Mouse (Mus musculus) heart, adult 11 months (tissue): ENCODE data around the gene Birc5.
A peak's percentile ranks its signal among the peaks of the same experiment; 100 is the strongest.

Source experiments
- DNase-seq: peaks from one replicate; pipeline ENCODE4 v3.0.0; 2022

Gene Birc5

DNA sequence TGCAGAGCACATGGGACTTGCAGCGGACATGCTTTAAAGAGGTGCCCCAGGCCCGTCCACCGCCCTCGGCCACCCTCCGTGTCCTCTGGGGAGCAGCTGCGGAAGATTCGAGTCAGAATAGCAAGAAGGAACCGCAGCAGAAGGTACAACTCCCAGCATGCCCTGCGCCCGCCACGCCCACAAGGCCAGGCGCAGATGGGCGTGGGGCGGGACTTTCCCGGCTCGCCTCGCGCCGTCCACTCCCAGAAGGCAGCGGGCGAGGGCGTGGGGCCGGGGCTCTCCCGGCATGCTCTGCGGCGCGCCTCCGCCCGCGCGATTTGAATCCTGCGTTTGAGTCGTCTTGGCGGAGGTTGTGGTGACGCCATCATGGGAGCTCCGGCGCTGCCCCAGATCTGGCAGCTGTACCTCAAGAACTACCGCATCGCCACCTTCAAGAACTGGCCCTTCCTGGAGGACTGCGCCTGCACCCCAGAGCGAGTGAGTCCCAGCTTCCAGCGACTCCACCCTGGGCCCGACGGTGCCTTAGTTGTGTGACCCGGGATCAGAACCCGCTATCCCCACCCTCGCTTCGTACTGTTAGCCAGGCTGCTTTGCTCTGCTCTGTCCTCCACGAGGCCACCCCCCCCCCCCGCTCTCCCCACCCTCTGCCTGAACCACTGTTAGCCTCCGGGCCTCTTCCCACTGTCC lies at the start of gene Birc5:
Birc5 (plus strand) TSS at position 267 of the 687 bp plus-strand sequence.
- peak; percentile 99 for DNase-seq

GRCm38 (mm10) chr11:117800038-117800437 lies 49.0 kb upstream of the Birc5 start:
- no peak for DNase-seq

DNA sequence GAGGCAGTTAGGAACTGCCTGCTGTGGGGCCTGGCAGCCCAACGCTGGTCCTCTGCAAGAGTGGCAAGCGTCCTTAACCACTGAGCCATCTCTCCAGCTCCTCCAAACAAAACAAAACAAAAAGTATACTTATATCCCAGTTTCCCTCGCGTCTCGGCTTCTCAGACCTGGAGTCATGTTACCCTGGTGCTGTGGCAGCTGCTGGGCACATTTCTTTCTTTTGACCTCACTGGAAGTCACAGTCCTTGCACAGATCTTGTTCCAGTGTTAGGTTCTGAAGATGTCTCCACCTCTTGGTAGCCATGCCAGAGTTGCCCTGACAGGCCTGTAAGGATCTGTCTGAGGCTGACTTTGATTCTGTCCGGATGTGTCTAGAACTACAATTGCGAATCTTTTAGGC lies 47.4 kb upstream of the Birc5 start:
- no peak for DNase-seq

GRCm38 (mm10) chr11:117803166-117803688 lies 45.8 kb upstream of the Birc5 start:
- peak; percentile 92 for DNase-seq

GRCm38 (mm10) chr11:117806781-117807180 lies 42.3 kb upstream of the Birc5 start:
- no peak for DNase-seq

DNA sequence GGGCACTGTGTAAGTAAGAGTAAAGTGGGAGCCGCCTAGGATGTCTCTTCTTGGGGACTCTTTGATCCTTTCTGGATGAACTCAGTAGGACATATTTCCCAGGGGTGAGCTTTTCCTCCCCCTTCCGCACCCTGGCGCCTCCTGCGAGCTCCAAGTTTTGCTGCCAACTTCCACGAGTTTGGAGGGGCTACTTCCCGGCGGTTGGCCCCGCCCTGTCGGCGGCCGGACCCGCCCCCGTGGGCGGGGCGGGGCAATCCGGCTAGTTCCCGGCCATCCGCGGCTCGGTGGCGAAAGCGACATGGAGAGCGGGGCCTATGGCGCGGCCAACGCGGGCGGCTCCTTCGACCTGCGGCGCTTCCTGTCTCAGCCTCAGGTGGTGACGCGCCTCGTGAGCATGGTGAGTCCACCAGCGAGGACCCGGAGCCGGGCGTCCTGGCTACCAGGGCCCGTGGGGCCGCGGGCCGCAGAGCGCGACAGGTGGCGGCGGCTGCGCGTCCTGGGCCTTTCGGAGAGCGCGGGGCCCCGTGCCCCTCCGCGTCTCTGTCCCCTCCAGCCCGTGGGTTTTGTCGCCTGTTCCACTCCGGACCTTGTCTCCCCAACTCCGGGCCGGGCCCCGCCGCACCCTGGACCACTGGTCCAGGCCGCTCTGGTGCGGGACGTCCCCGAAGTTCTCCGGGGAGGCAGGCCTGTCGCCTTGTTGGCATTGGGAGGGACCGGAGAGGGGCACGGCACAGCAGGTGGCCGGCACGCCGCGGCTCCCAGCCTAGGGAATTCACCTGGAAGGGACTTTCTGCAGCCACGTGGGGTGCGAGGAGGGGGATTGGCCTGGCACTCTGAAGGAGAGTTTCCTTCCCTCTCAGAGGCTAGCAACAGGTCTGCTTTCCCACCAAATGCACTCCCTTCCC lies 39.4 kb upstream of the Birc5 start, which contains the start of the genes Gm20708 and Syngr2:
Gm20708 (plus strand) TSS at position 262 of the 905 bp plus-strand sequence.
Syngr2 (plus strand) TSS at position 262 of the 905 bp plus-strand sequence.
- DNase-seq: peak; percentile 98

DNA sequence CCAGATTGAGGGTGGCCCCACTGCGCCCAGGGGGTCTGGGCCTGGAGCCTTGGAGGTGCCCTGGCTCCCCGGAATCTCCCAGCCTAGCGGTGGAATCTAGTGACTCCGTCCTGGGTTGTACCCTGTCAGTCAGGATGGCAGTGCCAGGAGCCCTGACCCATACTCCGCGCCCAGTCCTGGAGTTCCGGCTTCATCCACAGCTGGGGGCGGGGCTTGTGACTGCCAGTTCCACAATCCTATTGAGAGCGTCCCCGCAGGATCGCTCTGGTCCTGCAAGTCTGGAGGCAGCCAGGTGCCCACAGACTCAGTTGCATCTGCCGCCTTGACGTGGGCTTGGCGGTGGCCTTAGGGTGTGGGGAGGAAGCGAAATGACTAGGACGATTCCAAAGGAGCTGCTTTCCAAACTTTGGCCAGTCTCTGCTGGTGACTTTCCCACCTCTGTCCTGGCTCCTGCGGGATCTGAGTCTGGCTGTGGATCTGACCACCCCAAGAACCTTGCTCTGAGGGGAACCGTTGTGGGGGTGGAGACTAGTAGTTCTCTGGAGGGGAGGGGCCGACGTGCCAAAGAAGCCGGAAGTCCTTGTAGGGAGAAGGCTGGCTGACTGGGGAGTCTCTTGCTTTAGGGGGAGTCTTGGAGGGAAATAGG lies 38.5 kb upstream of the Birc5 start:
- peak; percentile 99 for DNase-seq

- DNase-seq: peak; percentile 93
These were observed 35.2 kb upstream of the Birc5 start for GRCm38 (mm10) chr11:117813867-117814266.

DNA sequence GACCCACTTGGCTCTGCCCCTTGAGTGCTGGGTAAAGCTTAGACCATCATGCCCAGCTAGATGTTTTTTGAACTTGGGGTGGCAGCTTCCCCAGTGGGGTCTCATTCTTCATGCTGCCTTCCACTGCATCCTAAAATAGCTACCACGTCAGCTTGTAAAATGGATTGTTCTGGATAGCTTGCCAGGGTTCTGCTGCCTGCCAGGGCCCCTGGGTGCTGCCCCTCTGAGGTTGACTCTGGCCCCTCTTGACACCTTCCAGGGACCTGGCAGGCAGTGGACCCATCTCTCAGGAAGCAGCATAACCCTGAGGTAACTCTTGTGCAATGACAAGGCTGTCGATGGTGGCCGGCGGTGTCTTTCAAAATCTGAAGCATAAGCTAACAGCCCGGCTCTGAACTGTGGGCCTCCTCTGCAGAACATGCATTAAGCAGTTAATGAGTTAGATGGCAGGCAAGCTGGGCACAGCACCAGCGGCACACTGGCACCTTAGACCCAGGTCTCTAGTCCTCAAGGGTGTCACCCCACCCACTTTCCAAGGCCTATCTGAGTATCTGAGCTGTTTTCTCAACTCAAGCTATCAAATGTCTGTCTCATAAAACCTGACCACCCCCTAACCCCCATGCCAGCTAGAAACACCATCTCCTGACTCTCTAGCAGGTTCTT lies 34.2 kb upstream of the Birc5 start:
- peak; percentile 89 for DNase-seq

DNA sequence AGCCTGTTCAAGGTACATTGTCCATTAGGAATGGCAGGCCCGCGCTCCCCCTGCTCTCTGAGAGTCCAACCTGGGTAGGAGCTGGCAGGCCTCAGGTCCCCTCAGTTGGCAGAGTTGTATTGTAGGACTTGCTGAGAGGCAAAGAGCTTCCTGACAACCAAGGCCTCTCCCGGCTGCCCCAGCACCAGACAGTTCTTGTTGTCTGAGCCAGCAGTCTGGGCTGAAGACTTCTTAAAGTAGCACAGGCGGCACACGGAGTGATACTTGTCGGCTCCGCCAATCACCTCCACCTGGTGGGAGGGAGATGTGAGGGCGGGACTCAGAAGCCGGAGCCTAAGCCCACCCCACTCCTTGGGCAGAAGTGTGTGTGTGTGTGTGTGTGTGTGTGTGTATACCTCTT lies 33.2 kb upstream of the Birc5 start:
- DNase-seq: peak; percentile 93

- DNase-seq: no peak
These were observed 32.6 kb upstream of the Birc5 start for GRCm38 (mm10) chr11:117816389-117816996.

GRCm38 (mm10) chr11:117819095-117819494 lies 30.0 kb upstream of the Birc5 start:
- DNase-seq: peak; percentile 99

DNA sequence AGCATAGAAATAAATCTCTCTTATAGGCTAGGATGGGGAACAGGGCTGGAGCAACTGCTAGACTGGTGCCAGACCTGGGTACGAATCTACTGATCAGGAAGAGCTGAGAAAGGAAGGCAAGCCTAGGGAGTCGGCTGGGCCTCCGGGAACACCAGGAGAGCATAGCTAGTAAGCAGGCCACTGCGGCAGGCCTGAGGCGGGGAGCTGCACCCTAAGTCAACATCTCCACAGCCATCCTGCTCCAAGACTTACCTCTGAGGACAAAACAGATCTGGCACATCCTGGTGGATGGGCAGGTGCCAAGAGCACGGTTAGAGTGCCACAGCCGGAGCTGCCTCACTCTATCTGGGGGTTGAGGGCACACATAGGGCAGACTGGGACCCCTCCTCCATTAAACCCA lies 28.9 kb upstream of the Birc5 start:
- DNase-seq: no peak

DNA sequence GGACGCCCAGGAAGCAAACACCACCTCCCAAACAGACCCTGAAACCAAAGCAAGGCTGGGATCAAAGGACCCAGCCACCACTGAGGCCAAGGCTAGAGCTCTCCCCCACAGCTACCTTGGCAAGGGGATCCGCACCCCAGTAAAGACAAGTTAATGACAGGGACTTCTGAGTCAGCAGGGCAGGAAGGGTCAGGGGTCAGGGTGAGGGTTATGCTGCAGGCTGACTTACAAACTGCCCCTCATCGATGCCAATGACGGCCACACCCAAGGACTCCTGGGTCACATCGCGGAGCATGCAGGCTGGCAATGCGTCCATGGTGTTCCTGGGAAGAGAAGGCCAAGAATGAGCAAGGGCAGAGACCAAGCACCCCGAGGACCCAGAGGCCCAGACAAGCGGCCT lies 27.2 kb upstream of the Birc5 start:
- no peak for DNase-seq

DNA sequence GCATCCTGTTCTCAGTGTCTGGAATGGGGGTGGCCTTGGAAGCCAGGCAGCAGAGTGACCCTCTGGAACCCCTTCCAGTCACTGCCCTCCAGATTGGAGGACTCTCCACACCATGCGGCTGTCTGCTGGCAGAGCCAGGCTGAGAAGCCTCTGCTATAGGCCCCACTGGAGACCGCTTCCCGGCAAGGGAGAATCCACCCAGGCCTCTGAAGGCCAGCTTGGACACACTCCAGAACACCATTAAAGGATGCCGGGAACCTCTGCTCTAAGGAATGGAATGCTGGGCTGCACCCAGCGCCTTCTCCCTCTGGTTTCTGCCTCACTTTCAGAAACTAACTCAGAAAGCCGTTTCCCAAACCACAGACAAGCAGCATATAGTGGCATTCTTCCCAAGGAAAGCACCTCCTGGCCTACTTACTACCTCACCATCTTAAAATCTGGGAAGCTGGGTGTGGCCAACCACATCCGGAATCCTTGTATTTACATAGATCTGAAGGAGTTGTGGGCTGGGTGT lies 26.3 kb upstream of the Birc5 start:
- no peak for DNase-seq

DNA sequence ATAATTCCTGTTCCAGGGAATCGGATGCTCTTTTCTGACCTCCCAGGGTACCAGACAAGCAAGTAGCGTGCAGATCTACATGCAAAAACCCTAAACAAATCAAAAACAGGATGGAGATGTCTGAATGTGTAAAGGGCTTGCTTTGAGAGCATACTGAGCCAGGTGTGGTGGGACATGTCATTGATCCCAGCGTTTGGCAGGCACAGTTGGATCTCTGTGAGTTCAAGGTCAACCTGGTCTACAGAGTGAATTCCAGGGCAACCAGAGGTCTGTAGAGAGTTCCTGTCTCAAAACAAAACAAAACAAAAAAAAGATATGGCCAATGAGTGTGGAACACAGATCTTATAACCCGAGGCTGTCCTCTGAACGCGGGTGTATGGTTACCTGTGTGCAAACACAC lies 25.6 kb upstream of the Birc5 start:
- DNase-seq: no peak

DNA sequence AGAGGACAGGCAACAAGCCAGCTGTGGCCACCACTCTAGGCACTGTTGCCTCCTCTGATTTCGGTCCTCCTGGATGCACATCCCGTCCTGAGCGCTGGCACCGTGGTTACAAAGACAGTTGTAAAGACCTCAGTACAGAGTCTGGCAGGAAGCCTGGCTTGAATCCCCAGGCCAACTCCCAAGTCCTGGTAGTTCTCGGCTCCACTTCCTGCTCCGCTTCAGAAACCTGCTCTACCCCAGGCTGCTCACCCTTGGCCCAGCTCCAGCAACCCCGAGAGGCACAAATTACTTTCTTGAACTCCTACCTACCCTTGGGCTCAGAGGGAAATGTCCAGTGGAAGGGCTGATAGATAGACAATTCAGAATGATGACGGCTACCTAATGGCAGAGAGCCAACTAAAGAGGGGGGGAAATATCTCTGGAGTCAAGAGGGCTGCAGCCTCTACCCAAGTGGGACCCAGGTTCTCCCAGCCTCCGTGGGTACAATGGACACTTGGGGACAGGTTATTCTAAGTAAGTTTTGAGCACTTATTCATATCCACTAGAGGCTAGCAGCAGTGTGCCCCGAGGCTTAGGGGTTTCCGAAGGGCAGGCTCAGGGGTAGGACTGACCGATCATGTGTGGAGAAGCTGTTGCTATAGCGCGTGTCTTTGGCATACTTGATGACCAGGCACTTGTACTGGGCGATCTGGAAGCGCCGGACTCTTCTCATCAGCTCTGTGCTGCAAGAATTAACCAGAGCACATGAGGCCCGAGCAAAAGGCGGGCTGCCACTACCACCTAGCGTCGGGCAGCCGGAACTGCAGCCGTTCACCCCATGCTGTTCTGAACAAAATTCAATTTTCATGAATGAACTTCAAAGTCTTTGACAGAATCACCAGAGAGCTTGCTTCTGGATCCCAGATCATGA lies 24.7 kb upstream of the Birc5 start:
- DNase-seq: peak; percentile 98

- peak; percentile 98 for DNase-seq
These were observed 23.5 kb upstream of the Birc5 start, which contains the start of the genes Afmid and Tk1 for GRCm38 (mm10) chr11:117825333-117826101. Afmid (plus strand) TSS chr11:117825924. Tk1 (minus strand) TSS chr11:117826092.

DNA sequence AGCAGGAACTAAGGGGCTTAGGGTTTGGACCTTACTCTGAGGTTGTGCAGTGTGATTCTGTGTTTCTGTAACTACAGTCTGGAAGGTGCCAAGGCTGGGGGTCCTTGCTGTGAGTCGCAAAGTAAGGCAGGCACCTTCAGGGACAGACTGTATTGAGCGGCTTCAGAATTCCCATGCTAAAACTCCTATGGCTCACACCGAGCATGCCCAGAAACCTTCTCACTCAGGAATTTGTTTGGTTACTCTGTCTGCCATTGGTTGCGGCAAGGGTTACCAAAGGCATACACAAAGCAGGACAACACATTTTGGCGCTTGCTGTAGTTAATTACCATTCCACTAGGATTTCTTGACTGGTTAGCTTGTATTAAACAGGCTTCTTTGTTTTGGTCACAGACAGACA lies 22.9 kb upstream of the Birc5 start:
- DNase-seq: no peak

DNA sequence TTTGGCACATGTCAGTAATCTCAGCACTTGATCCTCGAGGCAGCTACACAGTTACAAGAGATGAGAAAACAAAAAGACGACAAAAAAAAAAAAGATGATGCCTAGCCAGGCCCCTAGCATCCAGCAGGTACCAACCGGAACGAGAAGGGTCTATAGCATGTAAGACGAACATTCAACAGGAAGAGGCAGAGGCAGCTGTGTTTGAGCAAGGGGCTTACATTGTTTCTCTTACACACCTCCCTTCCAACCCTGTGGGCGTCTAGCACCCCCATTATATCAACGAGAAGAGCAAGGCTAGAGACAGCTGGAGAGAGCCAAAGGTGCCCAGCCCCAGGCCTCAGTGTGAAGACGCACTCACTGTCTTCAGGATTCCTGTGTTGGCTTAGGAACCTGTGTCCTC lies 22.1 kb upstream of the Birc5 start:
- no peak for DNase-seq
